Mouse (Mus musculus) heart, postnatal 10 days (tissue): ENCODE data around the gene Sdc3. TPM values are rescaled to one million over a fixed set of nuclear protein-coding genes. Genes with fewer than 3 reads are reported as not detected.
A peak's percentile ranks its signal among the peaks of the same experiment; 100 is the strongest.

Experiments used
- DNase-seq, 2 experiments: peaks; one replicate each; pipeline ENCODE4 v3.0.0; 2021
- intact Hi-C: fragments of 180-260 bp; cut with DNase I; formaldehyde crosslinking; loops from one replicate; pipeline ENCODE4 v1.15.1; 2025
- total RNA-seq, 2 experiments: library from RNA; stranded (reverse); gene quantifications; 2 replicates each; pipeline ENCODE4 v1.2.3; 2021

Sdc3 gene
- total RNA-seq, 2 experiments from 2014 or later, result 54.8 to 64.2 TPM

GRCm38 (mm10) chr4:130791811-130792375 is 444 bp upstream of the Sdc3 start:
- DNase-seq, result peak in 1 of 2 experiments; percentile 32
- intact Hi-C loops, result no loop called here

- intact Hi-C loops, result no loop called here
- no peak for DNase-seq
Observed at GRCm38 (mm10) chr4:130793180-130793501, 804 bp downstream of the Sdc3 start.

- intact Hi-C loops, result loop anchor here (2.0 kb wide), 1 partner anchor 46 kb away; no protein-coding TSS in a partner anchor
- DNase-seq, result no peak
Observed at GRCm38 (mm10) chr4:130794771-130795170, 2.4 kb downstream of the Sdc3 start.

GRCm38 (mm10) chr4:130795970-130796369 is 3.6 kb downstream of the Sdc3 start:
- intact Hi-C loops, result loop anchor here (2.0 kb wide), 1 partner anchor 45 kb away; no protein-coding TSS in a partner anchor

GRCm38 (mm10) chr4:130797201-130798051 is 5.1 kb downstream of the Sdc3 start:
- intact Hi-C loops, result no loop called here
- DNase-seq, result peak; percentile 53 to 64

More at GRCm38 (mm10) chr4:130795970-130796369, 3.6 kb downstream of the Sdc3 start:
- no peak for DNase-seq

GRCm38 (mm10) chr4:130798416-130798815 is 6.1 kb downstream of the Sdc3 start:
- intact Hi-C loops, result no loop called here
- DNase-seq, result peak; percentile 50 to 61

GRCm38 (mm10) chr4:130799118-130799517 is 6.8 kb downstream of the Sdc3 start:
- DNase-seq, result peak; percentile 56 to 61
- intact Hi-C loops, result no loop called here

GRCm38 (mm10) chr4:130799582-130799981 is 7.2 kb downstream of the Sdc3 start:
- intact Hi-C loops, result no loop called here

GRCm38 (mm10) chr4:130800147-130800546 is 7.8 kb downstream of the Sdc3 start:
- intact Hi-C loops, result no loop called here

More at GRCm38 (mm10) chr4:130799582-130799981, 7.2 kb downstream of the Sdc3 start:
- DNase-seq, result no peak

GRCm38 (mm10) chr4:130801198-130801597 is 8.9 kb downstream of the Sdc3 start:
- intact Hi-C loops, result no loop called here

More at GRCm38 (mm10) chr4:130800147-130800546, 7.8 kb downstream of the Sdc3 start:
- no peak for DNase-seq

GRCm38 (mm10) chr4:130801624-130802329 is 9.4 kb downstream of the Sdc3 start:
- intact Hi-C loops, result loop anchor here (2.0 kb wide), 1 partner anchor 17 kb away; no protein-coding TSS in a partner anchor
- DNase-seq, result peak; percentile 49 to 59

More at GRCm38 (mm10) chr4:130801198-130801597, 8.9 kb downstream of the Sdc3 start:
- DNase-seq, result no peak

- DNase-seq, result no peak
- intact Hi-C loops, result loop anchor here (2.0 kb wide), 1 partner anchor 15 kb away; no protein-coding TSS in a partner anchor
Observed at GRCm38 (mm10) chr4:130803591-130803990, 11.3 kb downstream of the Sdc3 start.

- DNase-seq, result no peak
- intact Hi-C loops, result no loop called here
Observed at GRCm38 (mm10) chr4:130804292-130804691, 12.0 kb downstream of the Sdc3 start.

- intact Hi-C loops, result no loop called here
- DNase-seq, result peak; percentile 63 to 76
Observed at GRCm38 (mm10) chr4:130804771-130805361, 12.5 kb downstream of the Sdc3 start.

- no peak for DNase-seq
- intact Hi-C loops, result no loop called here
Observed at GRCm38 (mm10) chr4:130805746-130806145, 13.4 kb downstream of the Sdc3 start.

- intact Hi-C loops, result no loop called here
- no peak for DNase-seq
Observed at GRCm38 (mm10) chr4:130806746-130807145, 14.4 kb downstream of the Sdc3 start.

- peak in 1 of 2 experiments; percentile 34 for DNase-seq
- intact Hi-C loops, result no loop called here
Observed at GRCm38 (mm10) chr4:130809784-130810183, 17.4 kb downstream of the Sdc3 start.

- intact Hi-C loops, result no loop called here
- DNase-seq, result no peak
Observed at GRCm38 (mm10) chr4:130810845-130811244, 18.5 kb downstream of the Sdc3 start.

GRCm38 (mm10) chr4:130811385-130811784 is 19.0 kb downstream of the Sdc3 start:
- intact Hi-C loops, result no loop called here

GRCm38 (mm10) chr4:130813958-130814357 is 21.6 kb downstream of the Sdc3 start:
- DNase-seq, result no peak
- intact Hi-C loops, result no loop called here

More at GRCm38 (mm10) chr4:130811385-130811784, 19.0 kb downstream of the Sdc3 start:
- no peak for DNase-seq
